Mouse (Mus musculus) limb, embryonic 14.5 days (tissue): ENCODE measurements around the gene Fermt3. TPM values are rescaled to one million over a fixed set of nuclear protein-coding genes. Genes with fewer than 3 reads are reported as not detected.

Source experiments
- ATAC-seq: fragments of 200-750 bp; cut with Nextera tagmentation; 2 replicates; pipeline ENCODE4 v1.8.0; 2017; ENCODE audit warnings: low read depth, moderate number of reproducible peaks, moderate TSS enrichment; ENCODE audit not compliant: low FRiP score
- DNase-seq: peaks from one replicate; pipeline ENCODE4 v3.0.0-alpha.2; 2015; ENCODE audit warnings: low spot score
- H3K27ac ChIP-seq: fragments of 300-500 bp; sonication (generic); replicated peaks from 2 replicates; pipeline ENCODE4 v1.5.1; 2014; ENCODE audit warnings: low read depth, mild to moderate bottlenecking, low read length, moderate library complexity, mixed read lengths
- H3K27me3 ChIP-seq: fragments of 300-500 bp; sonication (generic); 2 replicates; pipeline ENCODE4 v1.6.1; 2014; ENCODE audit warnings: low read length, mixed read lengths; ENCODE audit not compliant: control insufficient read depth, insufficient read depth
- H3K36me3 ChIP-seq: fragments of 300-500 bp; sonication (generic); 2 replicates; pipeline ENCODE4 v1.6.1; 2014; ENCODE audit warnings: mild to moderate bottlenecking, low read length, moderate library complexity, mixed read lengths; ENCODE audit not compliant: control insufficient read depth, insufficient read depth
- H3K4me1 ChIP-seq: fragments of 300-500 bp; sonication (generic); 2 replicates; pipeline ENCODE4 v1.6.1; 2014; ENCODE audit warnings: antibody characterized with exemption, low read length, mixed read lengths; ENCODE audit not compliant: control insufficient read depth, insufficient read depth
- H3K4me2 ChIP-seq: fragments of 300-500 bp; sonication (generic); replicated peaks from 2 replicates; pipeline ENCODE4 v1.6.1; 2014; ENCODE audit warnings: low read depth, mild to moderate bottlenecking, low read length, moderate library complexity; ENCODE audit not compliant: severe bottlenecking
- H3K4me3 ChIP-seq: fragments of 300-500 bp; sonication (generic); replicated peaks from 2 replicates; pipeline ENCODE4 v1.5.1; 2014; ENCODE audit warnings: low read length
- H3K9ac ChIP-seq: fragments of 300-500 bp; sonication (generic); 2 replicates; pipeline ENCODE4 v1.6.1; 2014; ENCODE audit warnings: mild to moderate bottlenecking, low read depth, low read length, moderate library complexity; ENCODE audit not compliant: severe bottlenecking
- H3K9me3 ChIP-seq: fragments of 300-500 bp; sonication (generic); 2 replicates; pipeline ENCODE4 v1.6.1; 2016; ENCODE audit warnings: low read length; ENCODE audit not compliant: control insufficient read depth
- POLR2A ChIP-seq: fragments of 200-500 bp; IDR thresholded peaks from 2 replicates; pipeline ENCODE4 v1.8.0; 2012; ENCODE audit warnings: inconsistent platforms, mild to moderate bottlenecking, moderate library complexity, borderline replicate concordance; ENCODE audit not compliant: insufficient read depth, insufficient read length; ENCODE audit errors: extremely low read depth
- whole genome bisulfite sequencing: fragments of 180-500 bp; shearing (Covaris S2); extraction: QIAGEN DNeasy Blood & Tissue Kit; methylation state at CpG from one replicate; pipeline ENCODE4 v1.1.7; 2014; 5-methylcytosine and 5-hydroxymethylcytosine counted together
- polyA plus RNA-seq, 2 experiments: library from polyadenylated mRNA; depleted of rRNA in 1 of 2; stranded (reverse) in 1 of 2; unstranded in 1 of 2; fragments of >200 nt; fragmentation: Nextera tagmentation in 1 of 2; extraction: Ambion mirVana in 1 of 2; gene quantifications; 2 replicates each; pipeline versions ENCODE4 v1.2.1 to v1.2.3; 2012 to 2014

Fermt3 gene
- polyA plus RNA-seq, 2 experiments: 10.1 to 10.2 TPM

GRCm38 (mm10) chr19:6968491-6969271 lies 50.6 kb downstream of the Fermt3 start:
- H3K9ac ChIP-seq: peak overlapping the region; percentile 63
- H3K9me3 ChIP-seq: no peaks in the 10 kb centered on the region
- H3K27me3 ChIP-seq: no peaks in the 10 kb centered on the region
- TF ChIP-seq POLR2A: no peak
- peak overlapping the region; percentile 61 for H3K4me2 ChIP-seq
- no peak for ATAC-seq
- peak overlapping the region; percentile 61 for H3K4me3 ChIP-seq
- peaks cover 21% of the 10 kb centered on the region for H3K4me1 ChIP-seq
- no peak for DNase-seq
- peaks cover 26% of the 10 kb centered on the region for H3K36me3 ChIP-seq
- no peak overlapping the region for H3K27ac ChIP-seq
- 12% methylated on average over 15 of the region's 15 CpGs for WGBS

GRCm38 (mm10) chr19:6956461-6956860 lies 62.8 kb downstream of the Fermt3 start:
- Histone ChIP-seq H3K4me1 (peaks cover 10% of the 10 kb centered on the region), H3K9ac (no peak overlapping the region), H3K27me3 (no peaks in the 10 kb centered on the region), H3K4me3 (no peak overlapping the region), H3K36me3 (peaks cover 69% of the 10 kb centered on the region), H3K27ac (no peak overlapping the region), H3K4me2 (no peak overlapping the region), H3K9me3 (no peaks in the 10 kb centered on the region)
- ATAC-seq: no peak
- DNase-seq: no peak
- TF ChIP-seq POLR2A: no peak
- WGBS: 74% methylated on average over 10 of the region's 10 CpGs

- DNase-seq: no peak
- Histone ChIP-seq H3K9me3 (no peaks in the 10 kb centered on the region), H3K36me3 (peaks cover 65% of the 10 kb centered on the region), H3K27ac (no peak overlapping the region), H3K9ac (no peak overlapping the region), H3K4me1 (peaks cover 10% of the 10 kb centered on the region), H3K4me3 (no peak overlapping the region), H3K27me3 (no peaks in the 10 kb centered on the region), H3K4me2 (no peak overlapping the region)
- WGBS: 74% methylated on average over 7 of the region's 7 CpGs
- no peak for ATAC-seq
- no peak for TF ChIP-seq POLR2A
These were observed 63.8 kb downstream of the Fermt3 start for GRCm38 (mm10) chr19:6955424-6955823.

- Histone ChIP-seq H3K36me3 (peaks cover 51% of the 10 kb centered on the region), H3K27ac (no peak overlapping the region), H3K4me2 (no peak overlapping the region), H3K9ac (no peak overlapping the region), H3K4me1 (peaks cover 18% of the 10 kb centered on the region), H3K9me3 (no peaks in the 10 kb centered on the region), H3K4me3 (no peak overlapping the region), H3K27me3 (no peaks in the 10 kb centered on the region)
- TF ChIP-seq POLR2A: no peak
- DNase-seq: no peak
- 48% methylated on average over 9 of the region's 9 CpGs for WGBS
- ATAC-seq: no peak
These were observed 65.2 kb downstream of the Fermt3 start for GRCm38 (mm10) chr19:6954046-6954445.

GRCm38 (mm10) chr19:6952712-6953037 lies 66.6 kb downstream of the Fermt3 start:
- DNase-seq: no peak
- WGBS: 9% methylated on average over 3 of the region's 3 CpGs
- Histone ChIP-seq H3K4me1 (peaks cover 18% of the 10 kb centered on the region), H3K4me3 (peak overlapping the region; percentile 62), H3K9me3 (no peaks in the 10 kb centered on the region), H3K4me2 (peak overlapping the region; percentile 98), H3K36me3 (peaks cover 43% of the 10 kb centered on the region), H3K27ac (no peak overlapping the region), H3K27me3 (no peaks in the 10 kb centered on the region), H3K9ac (peak overlapping the region; percentile 70)
- ATAC-seq: no peak
- no peak for TF ChIP-seq POLR2A
